Mouse (Mus musculus) liver, embryonic 16.5 days (tissue): Measurements from ENCODE around the gene Cd34. TPM values are rescaled to one million over a fixed set of nuclear protein-coding genes. Genes with fewer than 3 reads are reported as not detected.

Source experiments
- polyA plus RNA-seq: library from polyadenylated mRNA; unstranded; fragments of >200 nt; fragmentation: Nextera tagmentation; extraction: Ambion mirVana; gene quantifications from 2 replicates; pipeline ENCODE4 v1.2.1, GENCODE M21; 2015

Cd34 gene
- polyA plus RNA-seq, 1 experiment from 2014 or later, result 9.4 TPM

Other genes with a start within 250 kb of the Cd34 start
- 0.50 and 0.72 TPM in 2 replicates for gene Cd46, start 153.4 kb downstream of the Cd34 start, polyA plus RNA-seq
- 66.7 and 75.2 TPM in 2 replicates for gene Cr1l, start 192.8 kb downstream of the Cd34 start, polyA plus RNA-seq
- gene Cr2, start 237.9 kb downstream of the Cd34 start, polyA plus RNA-seq, result 0.11 and 0.13 TPM in 2 replicates